In genomic region chr12:111038231-111038975, GRCm38 (mm10) we compare ENCODE assay signal across 1 mouse cellular context.
TF ChIP-seq lines count a peak whose summit lies in the region.

No protein-coding gene starts in this region.

TF ChIP-seq in CH12.LX, 34 proteins besides CTCF, POLR2A, EP300 and RAD21 (continued from another document):
- TF ChIP-seq MXI1 (IDR thresholded peaks at IDR 0.05; ENCODE audit: low read depth, low read length) (peak; percentile 64), MEF2A (IDR thresholded peaks at IDR 0.05; ENCODE audit: borderline replicate concordance, low read depth, low read length) (peak; percentile 68; the same call in 1 of the 2 replicates), HCFC1 (IDR thresholded peaks at IDR 0.05; ENCODE audit: low read depth, low read length) (peak; percentile 36; the same call in 1 of the 2 replicates), MAZ (IDR thresholded peaks at IDR 0.05; ENCODE audit: low read depth, low read length) (no peak; the same call in 1 of the 2 replicates), IRF4 (IDR thresholded peaks at IDR 0.05; ENCODE audit: low read depth, low read length) (peak; percentile 48; the same call in 1 of the 2 replicates), TBP (conservative IDR thresholded peaks at IDR 0.05; ENCODE audit: low read depth, low read length) (0 out of 2 replicates have a peak, but pooled peaks have one; percentile 20), CHD2 (IDR thresholded peaks at IDR 0.05; ENCODE audit: low read length) (peak; percentile 70; the same call in 1 of the 2 replicates), TCF12 (IDR thresholded peaks at IDR 0.05; ENCODE audit: low read depth, low read length) (peak; percentile 43), CHD1 (IDR thresholded peaks at IDR 0.05; ENCODE audit: low read depth, low read length) (peak; percentile 82), MAX (IDR thresholded peaks at IDR 0.05; ENCODE audit: low read length) (peak; percentile 67), POLR2AphosphoS2 (IDR thresholded peaks at IDR 0.05; ENCODE audit: low read depth, low read length) (no peak), ETS1 (conservative IDR thresholded peaks at IDR 0.05; ENCODE audit: low read depth, low read length) (no peak)
